Mouse (Mus musculus) liver, postnatal 0 days (tissue): Measurements from ENCODE around the gene L3mbtl4.

Experiments
- CTCF ChIP-seq: sonication (generic); IDR thresholded peaks from 2 replicates; pipeline ENCODE4 v1.5.1; 2016; ENCODE audit warnings: antibody characterized with exemption, low read depth
- EP300 ChIP-seq: IDR thresholded peaks from 2 replicates; pipeline ENCODE4 v1.6.1; 2016; ENCODE audit warnings: antibody characterized with exemption, low read depth, mild to moderate bottlenecking

DNA sequence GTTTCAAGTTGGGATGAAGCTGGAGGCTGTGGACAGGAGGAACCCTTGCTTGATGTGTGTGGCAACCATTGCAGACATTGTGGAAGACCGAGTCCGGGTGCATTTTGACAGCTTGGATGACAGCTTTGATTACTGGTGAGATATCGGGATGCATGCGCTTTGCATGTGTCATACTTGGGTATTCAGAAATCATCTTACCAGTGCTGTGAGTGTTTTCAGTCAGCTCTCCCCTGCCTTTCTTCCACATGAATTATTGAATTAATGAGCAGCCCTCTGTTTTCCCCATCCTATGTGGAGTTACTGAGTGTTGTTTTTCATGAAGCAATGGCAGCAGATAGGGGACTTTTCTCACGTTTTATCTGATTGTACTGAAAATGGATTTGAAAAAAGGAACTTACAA lies 187.9 kb downstream of the L3mbtl4 start:
- TF ChIP-seq CTCF (no peak), EP300 (no peak)
